16 mouse cellular contexts compared by ENCODE assay signal in the genomic region with DNA sequence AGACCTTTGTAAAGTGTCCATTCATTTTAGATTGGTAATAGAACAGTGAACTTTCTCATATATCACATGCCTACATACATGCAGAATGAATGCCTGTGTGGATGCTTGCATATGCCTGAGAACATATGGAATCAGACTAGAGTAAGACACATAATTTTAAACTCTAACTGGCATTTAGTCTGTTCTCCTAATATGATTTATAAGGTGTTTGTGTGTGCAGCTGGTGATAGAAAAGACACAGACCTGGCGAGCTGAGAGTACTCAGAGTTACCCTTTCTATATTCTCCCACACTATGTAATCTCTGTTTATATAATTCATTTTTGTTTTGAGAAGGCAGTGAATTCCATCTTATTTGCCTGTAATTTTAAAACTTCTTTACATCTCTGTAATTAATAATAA.
"Had no signal": no experiment of that assay in that cellular context is flagged by ENCODE, and none has a peak within 500 bp of the region (broad histone marks: within the 10 kb centered on the region; RNA-seq: fewer than 3 reads in every experiment).

No protein-coding gene starts in this region.

- H3K27ac ChIP-seq: neural tube, embryonic 13.5 days; neural tube, embryonic 15.5 days; stomach, embryonic 15.5 days; stomach, postnatal 0 days had no signal

- H3K4me3 ChIP-seq: neural tube, embryonic 13.5 days; neural tube, embryonic 15.5 days; stomach, embryonic 15.5 days had no signal

- H3K27me3 ChIP-seq: neural tube, embryonic 13.5 days; neural tube, embryonic 15.5 days; stomach, embryonic 15.5 days had no signal

- DNase-seq: retina, postnatal 1 day; right cerebral cortex, adult 18-20 months; right cerebral cortex, postnatal 14 days; right cerebral cortex, postnatal 25 days; right cerebral cortex, postnatal 4 days; spleen, adult 18-20 months; thymus, adult 18-20 months; thymus, adult 2 months; thymus, postnatal 14 days; thymus, postnatal 25 days; thymus, postnatal 36 days; thymus, postnatal 4 days had no signal

- H3K4me2 ChIP-seq: neural tube, embryonic 13.5 days; neural tube, embryonic 15.5 days; stomach, embryonic 15.5 days had no signal

- H3K36me3 ChIP-seq: neural tube, embryonic 13.5 days; neural tube, embryonic 15.5 days; stomach, embryonic 15.5 days had no signal

- H3K4me1 ChIP-seq: neural tube, embryonic 13.5 days; neural tube, embryonic 15.5 days; stomach, embryonic 15.5 days had no signal

- H3K9ac ChIP-seq: neural tube, embryonic 13.5 days; neural tube, embryonic 15.5 days; stomach, embryonic 15.5 days had no signal

- H3K9me3 ChIP-seq: neural tube, embryonic 13.5 days; neural tube, embryonic 15.5 days; stomach, embryonic 15.5 days had no signal
